Mouse (Mus musculus) megakaryocyte-erythroid progenitor cell, adult 5-6 weeks (primary cell): Measurements from ENCODE around the gene Pknox1. TPM values are rescaled to one million over a fixed set of nuclear protein-coding genes. Genes with fewer than 3 reads are reported as not detected.
"Not testable (repeated sequence)": the region's sequence is repeated elsewhere in the genome, so short reads cannot be mapped to it uniquely, and the experiment has no call there.

Source experiments
- ATAC-seq: replicated peaks from 2 replicates; pipeline ENCODE4 v1.8.0; 2016; ENCODE audit warnings: mild to moderate bottlenecking, inconsistent platforms; ENCODE audit not compliant: severe bottlenecking, poor library complexity, low FRiP score, low TSS enrichment
- total RNA-seq, 2 experiments: library from RNA; stranded (forward) in 1 of 2; stranded (reverse) in 1 of 2; fragments of 200-1000, 215-1000 nt in 1 of 2; fragments of >200 nt in 1 of 2; fragmentation: Nextera tagmentation in 1 of 2; gene quantifications; 2 replicates each; pipeline ENCODE4 v1.2.3; 2014 to 2017

The Pknox1 gene
- total RNA-seq, 2 experiments from 2014 or later, result 18.2 to 18.5 TPM

- no peak for ATAC-seq
Observed at GRCm38 (mm10) chr17:31547974-31548373, 16.6 kb upstream of the Pknox1 start.

DNA sequence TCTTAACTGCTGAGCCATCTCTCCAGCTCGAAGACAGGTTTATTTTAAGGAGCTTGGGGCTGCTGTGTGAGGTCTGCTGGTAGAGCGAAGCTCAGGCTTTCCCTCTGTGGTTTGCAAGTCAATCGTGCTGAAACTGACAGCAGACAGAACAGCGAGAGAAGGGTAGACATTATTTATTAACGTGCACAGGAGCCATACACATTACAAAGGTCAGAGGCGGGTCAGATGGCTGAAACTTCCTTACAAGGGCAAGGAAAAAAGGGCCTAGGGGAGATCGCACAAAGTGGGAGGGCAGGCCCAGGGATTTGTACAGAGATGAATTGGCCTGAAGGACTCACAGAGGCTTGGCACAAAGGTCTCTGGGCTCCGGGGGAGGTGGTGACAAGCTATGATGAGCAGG lies 15.1 kb upstream of the Pknox1 start:
- no peak for ATAC-seq

DNA sequence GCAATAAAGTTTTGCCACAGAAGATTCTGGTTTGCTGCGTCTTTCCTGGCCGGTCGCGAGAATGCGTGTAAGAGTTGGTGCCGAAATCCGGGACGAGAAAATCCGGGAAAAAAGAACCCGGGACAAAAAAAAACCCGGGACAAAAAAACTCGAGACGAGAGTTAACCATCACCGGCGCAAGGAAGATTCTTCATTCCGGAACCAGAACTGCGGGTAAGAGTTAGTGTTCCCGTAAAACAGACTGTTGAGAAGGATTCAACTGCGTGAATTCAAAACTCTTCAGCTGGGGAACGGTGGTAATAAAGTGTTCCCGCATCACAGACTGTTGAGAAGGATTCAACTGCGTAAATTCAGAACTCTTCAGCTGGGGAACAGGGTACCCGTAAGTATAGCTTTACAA lies 11.9 kb upstream of the Pknox1 start:
- not testable (repeated sequence) for ATAC-seq

DNA sequence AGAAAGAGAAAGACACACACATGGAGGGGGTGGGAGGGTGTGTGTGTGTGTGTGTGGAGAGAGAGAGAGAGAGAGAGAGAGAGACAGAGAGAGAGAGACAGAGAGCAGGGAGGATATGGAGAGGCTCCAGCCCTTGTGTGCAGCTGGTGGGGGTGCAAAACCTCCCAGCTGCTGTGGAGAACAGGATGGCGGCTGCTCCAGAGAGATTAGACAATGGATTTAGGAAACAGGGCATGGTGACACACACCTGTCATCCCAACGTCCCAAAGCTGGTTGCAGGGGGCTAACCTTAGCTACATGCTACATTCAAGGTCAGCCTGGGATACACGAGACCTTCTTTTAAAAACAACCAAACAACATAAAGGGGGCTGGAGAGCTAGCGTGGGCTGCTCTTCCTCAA lies 8.3 kb upstream of the Pknox1 start:
- no peak for ATAC-seq

GRCm38 (mm10) chr17:31557124-31557880 lies 7.2 kb upstream of the Pknox1 start:
- ATAC-seq, result no peak

DNA sequence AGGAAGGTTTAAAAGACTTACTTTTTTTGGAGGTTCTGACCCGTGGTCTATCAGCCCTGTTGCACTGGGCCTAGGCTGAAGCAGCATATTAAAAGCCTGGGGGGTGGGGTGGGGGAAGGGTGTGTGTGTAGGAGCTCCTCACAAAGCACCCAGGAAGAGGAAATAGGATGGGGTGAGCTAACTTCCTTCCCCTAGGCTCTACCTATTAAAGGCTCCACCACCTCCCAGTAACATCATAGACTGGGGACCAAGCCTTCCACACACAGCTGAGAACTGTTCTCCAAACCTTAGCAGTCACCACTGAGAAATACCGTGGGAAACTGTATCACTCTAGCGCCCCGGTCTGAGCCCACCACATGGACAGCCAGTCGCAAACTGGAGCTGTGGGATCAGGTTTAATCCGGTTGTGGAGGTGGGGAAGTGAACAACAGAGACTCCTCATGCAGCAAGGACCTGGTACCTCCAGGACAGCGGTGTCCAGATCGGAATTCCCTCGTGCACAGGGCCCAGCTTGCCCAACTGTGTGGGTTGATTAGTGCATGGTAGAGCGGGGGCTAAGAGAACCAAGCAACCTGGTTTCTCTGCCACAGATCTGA lies 6.5 kb upstream of the Pknox1 start:
- ATAC-seq, result no peak

DNA sequence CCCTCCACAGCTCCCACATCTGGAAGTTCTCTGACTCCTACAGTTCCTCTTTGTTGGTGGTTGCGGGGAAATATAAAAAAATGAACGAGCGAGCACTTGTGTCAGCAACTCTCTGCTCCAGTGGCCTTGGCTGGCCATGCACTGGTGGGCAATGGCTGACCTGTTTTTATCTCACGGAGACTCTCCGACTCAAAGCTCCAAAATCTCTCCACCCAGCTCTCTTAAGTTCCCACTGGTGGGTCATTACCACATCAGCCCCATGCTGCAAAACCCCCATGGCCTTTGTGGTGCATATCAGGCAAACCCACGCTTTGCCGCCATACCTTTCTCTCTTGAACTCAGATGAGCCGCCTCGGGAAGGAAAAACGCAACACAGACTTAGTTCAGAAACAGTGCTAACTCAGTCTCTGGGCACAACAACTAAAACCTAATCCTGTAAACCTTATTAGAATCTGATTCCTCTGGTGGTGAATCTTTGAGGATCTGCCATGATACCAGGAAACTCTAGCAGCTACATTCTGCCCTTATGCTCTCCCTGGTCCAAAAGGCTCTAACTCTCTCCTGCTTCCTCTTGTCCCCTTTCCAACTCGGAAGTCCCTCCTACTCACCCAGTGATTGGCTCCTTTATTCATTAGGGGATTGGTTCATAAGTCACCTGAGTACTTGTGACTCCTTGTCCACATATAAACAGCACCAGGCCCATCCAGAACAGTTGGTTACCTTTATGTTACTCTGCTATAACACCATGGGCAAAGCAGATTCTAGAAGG lies 5.3 kb upstream of the Pknox1 start:
- no peak for ATAC-seq

GRCm38 (mm10) chr17:31563632-31564014 lies 911 bp upstream of the Pknox1 start:
- ATAC-seq, result no peak

DNA sequence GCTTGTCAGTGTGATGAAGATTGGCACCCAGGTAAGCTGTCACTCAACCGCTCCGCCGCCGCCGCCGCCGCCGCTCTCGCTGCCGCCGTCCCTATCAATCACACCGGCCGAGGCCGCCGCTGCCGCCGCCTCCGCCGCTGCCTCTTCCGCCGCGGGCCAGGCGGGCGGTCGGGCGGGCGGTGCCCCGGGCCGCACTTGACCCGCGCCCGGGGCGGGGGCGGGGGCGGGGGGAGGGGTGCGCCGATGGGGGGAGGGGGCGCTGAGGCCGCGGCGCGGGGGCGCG lies 265 bp downstream of the Pknox1 start:
- ATAC-seq, result no peak

GRCm38 (mm10) chr17:31565141-31566056 lies 865 bp downstream of the Pknox1 start:
- ATAC-seq, result no peak

- ATAC-seq, result no peak
Observed at GRCm38 (mm10) chr17:31566276-31566675, 1.7 kb downstream of the Pknox1 start.

GRCm38 (mm10) chr17:31569756-31570155 lies 5.2 kb downstream of the Pknox1 start:
- no peak for ATAC-seq

DNA sequence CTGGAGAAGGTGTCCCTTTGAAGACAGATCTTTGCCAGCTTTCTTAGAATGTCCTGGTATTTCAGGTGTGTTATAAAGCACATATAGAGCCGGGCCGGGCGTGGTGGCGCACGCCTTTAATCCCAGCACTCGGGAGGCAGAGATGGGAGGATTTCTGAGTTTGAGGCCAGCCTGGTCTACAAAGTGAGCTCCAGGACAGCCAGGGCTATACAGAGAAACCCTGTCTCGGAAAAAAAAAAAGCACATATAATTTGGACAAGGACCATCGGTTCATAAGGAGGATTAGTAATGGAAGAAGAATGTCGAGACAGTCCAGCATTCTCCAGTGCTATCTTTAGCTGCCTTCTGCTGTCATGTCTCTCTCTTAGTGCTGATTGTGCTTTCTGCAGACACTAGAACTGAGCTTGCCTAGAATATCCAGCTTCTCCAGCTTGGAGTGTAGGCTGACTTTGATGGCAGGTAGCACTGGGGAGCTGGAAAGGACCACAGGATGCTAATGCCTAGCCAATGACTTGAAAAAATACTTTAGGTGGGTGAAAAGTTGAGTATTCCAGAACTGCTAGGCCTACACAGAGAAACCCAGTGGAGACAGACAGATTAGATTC lies 5.9 kb downstream of the Pknox1 start:
- ATAC-seq, result 0 out of 2 replicates have a peak, but pooled peaks have one; percentile 49

- ATAC-seq, result no peak
Observed at GRCm38 (mm10) chr17:31571689-31572088, 7.2 kb downstream of the Pknox1 start.

DNA sequence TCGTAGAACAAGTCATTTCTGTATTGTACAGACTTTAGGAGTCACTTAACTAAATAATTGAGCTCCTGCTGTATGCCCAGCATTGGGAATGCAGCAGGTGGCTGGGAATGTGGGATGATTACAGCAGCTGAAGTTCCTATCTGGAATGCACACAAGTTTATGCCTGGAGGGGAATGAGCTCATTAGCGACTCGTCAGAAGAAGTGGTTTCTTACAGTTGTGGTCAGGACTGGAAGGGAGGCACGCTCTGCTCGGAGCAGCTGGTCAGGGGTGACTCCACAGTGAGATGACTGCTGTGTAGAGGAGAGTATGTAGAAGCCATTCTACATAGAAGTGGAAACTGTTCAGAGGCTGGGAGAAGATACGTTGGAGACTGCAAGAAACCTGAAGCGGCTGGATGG lies 10.1 kb downstream of the Pknox1 start:
- ATAC-seq, result no peak

DNA sequence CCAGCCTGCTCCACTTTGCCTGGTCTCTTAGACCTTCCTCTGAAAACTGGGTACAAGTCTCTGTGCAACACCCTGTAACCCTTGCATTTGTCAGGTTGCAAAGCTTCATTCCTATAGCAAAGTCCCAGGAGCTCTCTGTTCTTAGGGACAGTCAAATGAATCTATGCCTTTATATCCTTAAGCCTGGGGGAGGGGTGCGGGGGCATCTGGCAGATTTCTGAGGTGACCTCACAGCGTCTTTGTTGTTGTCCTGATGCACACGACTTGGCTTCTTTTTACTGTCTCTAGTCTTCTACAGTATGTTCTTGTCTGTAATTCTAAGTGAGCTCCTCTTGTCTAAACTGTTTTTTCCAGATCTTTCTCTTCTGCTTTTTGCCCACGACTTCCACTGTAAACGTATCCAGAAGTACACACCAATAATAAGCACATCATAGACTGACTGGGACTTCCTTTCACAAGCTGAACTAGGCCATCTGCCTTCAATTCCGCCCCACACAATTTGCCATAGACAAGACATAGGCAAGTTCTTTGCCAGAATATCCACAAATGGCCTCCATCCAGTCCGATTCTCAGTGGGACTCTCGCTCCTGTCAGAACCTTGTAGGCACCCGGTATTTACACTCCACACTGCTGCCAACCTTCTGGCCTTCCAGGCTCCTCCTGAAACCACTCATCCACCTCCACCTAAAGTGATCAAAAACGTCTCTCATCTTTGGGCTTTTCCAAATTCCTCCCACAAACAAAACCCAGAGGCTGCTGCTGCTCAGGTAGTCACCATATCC lies 12.1 kb downstream of the Pknox1 start:
- no peak for ATAC-seq

GRCm38 (mm10) chr17:31580344-31580743 lies 15.8 kb downstream of the Pknox1 start:
- ATAC-seq, result no peak

GRCm38 (mm10) chr17:31583185-31583584 lies 18.7 kb downstream of the Pknox1 start:
- no peak for ATAC-seq

- no peak; the same call in 1 of the 2 replicates for ATAC-seq
Observed at GRCm38 (mm10) chr17:31583781-31584180, 19.2 kb downstream of the Pknox1 start.
